Mouse (Mus musculus): Measurements from ENCODE around the gene Gmnc.

- TF ChIP-seq SIN3A (IDR thresholded peaks at IDR 0.05; ENCODE audit: low read length) (no peak), ZMIZ1 (IDR thresholded peaks at IDR 0.05; ENCODE audit: low read depth, low read length) (no peak), ELF1 (IDR thresholded peaks at IDR 0.05; ENCODE audit: low read depth, low read length) (no peak), MAX (IDR thresholded peaks at IDR 0.05; ENCODE audit: low read length) (no peak), POLR2A (IDR thresholded peaks at IDR 0.05; ENCODE audit: low read depth, low read length) (no peak), MEF2A (IDR thresholded peaks at IDR 0.05; ENCODE audit: borderline replicate concordance, low read depth, low read length) (no peak), TCF12 (IDR thresholded peaks at IDR 0.05; ENCODE audit: low read depth, low read length) (no peak), EP300 (IDR thresholded peaks at IDR 0.05; ENCODE audit: low read length) (no peak), UBTF (IDR thresholded peaks at IDR 0.05; ENCODE audit: low read depth, low read length) (no peak), ZNF384 (IDR thresholded peaks at IDR 0.05; ENCODE audit: low read depth, low read length) (no peak)
These were observed 29.5 kb downstream of the Gmnc start for GRCm38 (mm10) chr16:26961971-26962370.
